Mouse (Mus musculus) retina, embryonic 14.5 days (tissue): ENCODE data around the gene Edn2.

ENCODE experiments used
- DNase-seq: peaks from one replicate; pipeline ENCODE4 v3.0.0-alpha.2; 2015; ENCODE audit warnings: low spot score

Edn2 gene

GRCm38 (mm10) chr4:120161166-120161949 is at the start of gene Edn2:
Gene Edn2 (plus strand): TSS chr4:120161206.
- no peak for DNase-seq

GRCm38 (mm10) chr4:120115516-120115915 is 45.5 kb upstream of the Edn2 start:
- DNase-seq: no peak

GRCm38 (mm10) chr4:120116312-120116711 is 44.7 kb upstream of the Edn2 start:
- DNase-seq: no peak

DNA sequence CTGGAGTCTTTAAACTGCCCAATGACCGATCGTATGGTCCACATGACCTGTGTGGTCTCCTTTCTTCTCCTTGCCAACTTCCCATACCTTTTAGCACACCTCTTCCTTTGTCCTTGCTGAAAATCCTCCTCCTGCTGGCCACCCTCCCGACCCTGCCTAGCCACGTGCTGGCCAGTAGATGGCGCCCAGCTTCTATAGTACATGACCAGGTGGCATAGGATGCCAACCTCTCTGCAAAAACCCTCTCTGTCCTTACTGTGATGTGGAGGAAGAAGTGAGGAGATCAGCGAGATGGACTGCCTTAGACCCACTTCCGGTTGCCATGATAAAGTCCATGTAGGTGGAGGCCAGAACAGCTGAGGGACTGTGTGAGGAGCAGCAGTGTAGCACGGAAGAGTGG is 40.7 kb upstream of the Edn2 start:
- peak; percentile 70 for DNase-seq

DNA sequence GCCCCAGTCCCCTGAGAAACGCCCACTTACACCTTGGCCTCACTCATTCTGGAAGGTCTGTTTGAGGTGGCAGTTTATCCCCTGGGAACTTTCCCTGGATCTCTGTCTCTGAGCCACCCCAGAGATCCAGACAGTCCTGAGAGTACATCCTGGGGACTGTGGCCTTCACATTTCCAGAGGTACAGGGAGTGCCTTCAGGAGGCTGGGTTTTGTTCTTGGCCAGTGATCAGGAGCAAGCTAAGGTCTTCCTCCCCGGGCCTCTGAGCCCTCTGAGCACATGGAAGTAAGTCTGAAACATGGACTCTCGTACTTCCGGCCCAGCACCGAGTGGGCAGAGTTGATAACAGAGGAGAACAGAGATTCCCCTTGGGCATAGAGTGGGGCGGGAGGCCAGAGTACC is 36.4 kb upstream of the Edn2 start:
- DNase-seq: no peak

- no peak for DNase-seq
These were observed 35.0 kb upstream of the Edn2 start for GRCm38 (mm10) chr4:120126047-120126446.

GRCm38 (mm10) chr4:120127333-120127732 is 33.7 kb upstream of the Edn2 start:
- no peak for DNase-seq

GRCm38 (mm10) chr4:120128033-120128432 is 33.0 kb upstream of the Edn2 start:
- no peak for DNase-seq

GRCm38 (mm10) chr4:120129233-120129885 is 31.6 kb upstream of the Edn2 start:
- peak; percentile 87 for DNase-seq

DNA sequence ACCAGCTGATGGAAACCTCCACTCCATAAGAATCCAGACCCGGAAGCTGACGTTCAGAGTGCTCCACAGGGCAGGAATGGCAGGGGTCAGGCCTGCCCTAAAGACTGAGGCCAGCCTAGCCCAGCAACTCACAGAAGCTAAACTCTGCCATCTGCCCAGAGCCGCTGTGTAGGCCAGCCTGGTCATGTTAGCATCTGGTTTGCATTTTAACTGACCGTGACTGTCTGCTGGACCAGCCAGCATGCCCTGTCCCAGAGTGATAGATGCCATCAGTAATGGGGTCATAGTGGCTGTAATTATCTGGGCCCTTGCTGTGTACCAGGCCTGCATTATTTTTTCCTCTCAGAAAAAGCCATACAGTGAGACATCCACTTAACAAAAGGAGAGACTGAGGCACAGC is 30.1 kb upstream of the Edn2 start:
- DNase-seq: no peak

GRCm38 (mm10) chr4:120131441-120132220 is 29.4 kb upstream of the Edn2 start:
- no peak for DNase-seq

GRCm38 (mm10) chr4:120134223-120134622 is 26.8 kb upstream of the Edn2 start:
- DNase-seq: no peak

DNA sequence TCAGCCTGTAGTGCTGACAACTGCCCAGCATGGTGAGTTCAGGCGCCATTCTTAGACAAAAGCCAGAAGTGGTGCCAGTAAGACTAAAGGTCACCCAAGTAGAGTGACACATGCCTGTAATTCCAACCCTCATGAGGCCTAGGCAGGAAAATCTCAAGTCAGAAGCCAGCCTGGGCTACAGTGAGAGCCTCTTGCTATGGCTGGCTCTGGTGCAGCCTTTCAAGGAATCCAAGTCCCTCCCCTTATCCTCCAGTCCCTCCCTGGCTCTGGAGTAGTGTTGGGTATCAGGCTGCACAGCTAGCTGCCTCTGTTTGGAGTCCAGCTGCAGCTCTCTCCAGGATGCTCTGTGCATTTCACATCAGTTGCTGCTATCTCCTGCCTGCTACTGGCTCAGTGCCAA is 19.2 kb upstream of the Edn2 start:
- DNase-seq: no peak

- no peak for DNase-seq
These were observed 18.1 kb upstream of the Edn2 start for GRCm38 (mm10) chr4:120142905-120143304.

DNA sequence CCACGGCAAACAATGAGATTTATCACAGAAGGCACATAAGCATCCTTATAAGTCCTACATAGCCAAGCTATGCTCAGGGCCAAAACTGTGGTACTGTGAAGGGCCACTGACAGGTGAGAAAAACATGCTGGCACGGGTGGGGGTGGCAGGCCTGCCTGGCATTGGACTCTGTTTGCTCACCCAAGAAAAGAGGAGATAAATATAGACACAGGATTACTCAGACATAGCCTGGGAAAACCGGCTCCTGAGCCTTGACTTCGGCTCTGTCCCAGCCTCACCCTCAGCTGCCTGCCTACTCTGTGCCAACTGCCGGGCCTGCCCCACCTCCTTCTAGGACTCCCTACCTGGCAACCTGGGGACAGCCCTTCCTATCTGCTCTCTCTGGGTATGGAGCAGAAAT is 16.7 kb upstream of the Edn2 start:
- DNase-seq: no peak

DNA sequence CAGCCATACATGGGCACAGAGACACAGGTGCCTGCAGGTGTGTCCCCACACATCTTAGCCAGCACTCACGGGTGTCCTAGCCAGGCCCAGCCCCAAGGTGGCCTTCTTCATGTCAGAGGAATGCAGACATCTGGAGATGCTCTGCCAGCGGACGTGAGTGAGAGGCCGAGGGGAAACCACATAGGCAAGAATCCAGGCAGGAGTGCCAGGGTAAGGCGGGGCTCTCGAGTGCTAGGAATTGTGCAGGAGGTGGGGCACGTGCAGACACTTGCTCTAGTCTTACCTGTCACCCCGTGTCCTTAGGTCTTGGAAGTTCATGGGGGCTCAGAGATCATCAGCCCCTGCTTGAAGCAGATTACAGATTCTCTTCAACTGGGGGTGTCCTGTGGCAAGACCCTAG is 15.1 kb upstream of the Edn2 start:
- DNase-seq: no peak

DNA sequence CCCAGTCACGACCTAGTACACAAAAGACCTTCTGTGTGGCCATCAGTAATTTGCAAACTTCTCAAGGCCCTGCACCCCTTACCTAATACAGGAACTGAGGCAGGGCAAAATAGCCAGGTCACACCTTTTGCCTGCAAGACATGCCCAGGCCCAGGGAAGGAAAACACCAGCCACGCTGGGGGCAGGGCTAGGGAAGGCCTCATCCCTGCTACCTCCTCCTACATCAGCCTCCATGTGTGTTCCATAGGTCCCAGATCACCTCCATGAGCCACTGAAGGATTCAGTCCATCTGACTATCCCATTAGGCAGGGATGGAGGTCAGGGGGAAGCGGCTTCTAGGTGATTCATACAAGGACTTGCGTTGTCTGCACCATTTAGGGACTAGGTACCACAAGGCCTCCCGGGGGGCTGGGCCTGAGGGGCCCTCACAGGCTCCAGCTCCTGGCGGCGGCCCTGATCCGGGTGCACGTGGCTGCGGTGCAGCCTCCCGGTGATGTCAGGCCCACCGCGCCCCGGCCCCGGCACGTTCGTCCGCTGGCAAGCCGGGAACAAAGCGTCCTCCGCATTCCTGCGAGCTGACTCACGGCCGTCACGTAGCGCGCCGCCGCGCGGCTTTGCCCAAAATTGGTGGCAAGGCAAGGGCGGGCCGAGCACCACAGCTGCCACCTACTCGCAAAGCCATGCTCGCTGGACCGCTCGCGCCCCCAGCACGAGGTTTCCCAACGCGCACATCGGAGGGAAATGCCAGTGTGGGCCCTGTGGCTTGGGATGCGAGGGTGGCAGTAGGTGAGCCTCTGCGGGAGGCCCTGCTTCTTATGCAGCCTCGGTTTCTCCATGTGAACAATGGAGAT is 12.5 kb upstream of the Edn2 start:
- DNase-seq: peak; percentile 75

GRCm38 (mm10) chr4:120149142-120149524 is 11.9 kb upstream of the Edn2 start:
- DNase-seq: peak; percentile 67

- DNase-seq: no peak
These were observed 10.6 kb upstream of the Edn2 start for GRCm38 (mm10) chr4:120150345-120150920.

DNA sequence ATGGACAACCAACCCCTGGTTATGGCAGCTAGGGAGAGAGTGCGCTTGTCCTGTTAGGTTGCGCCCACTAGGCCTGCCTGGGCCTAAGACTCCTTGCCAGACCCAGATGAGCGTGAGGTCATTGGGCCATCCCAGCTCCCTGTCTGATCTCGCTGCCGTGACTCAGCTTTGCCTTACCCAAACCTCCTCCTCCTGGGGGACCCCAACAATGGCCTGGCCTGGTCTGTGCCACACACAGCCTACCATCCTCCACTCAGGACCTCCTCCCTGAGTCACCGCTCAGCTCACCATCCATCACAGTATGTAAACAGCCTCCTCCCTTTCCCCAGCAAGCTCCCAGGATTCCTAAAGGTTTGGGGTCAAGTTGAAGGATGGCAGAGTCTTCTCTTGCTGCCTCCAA is 9.1 kb upstream of the Edn2 start:
- no peak for DNase-seq

- no peak for DNase-seq
These were observed 8.4 kb upstream of the Edn2 start for GRCm38 (mm10) chr4:120152648-120153047.

GRCm38 (mm10) chr4:120153736-120154135 is 7.3 kb upstream of the Edn2 start:
- no peak for DNase-seq
